Mouse (Mus musculus) neural tube, embryonic 12.5 days (tissue): ENCODE data around the gene Sdhaf1. TPM values are rescaled to one million over a fixed set of nuclear protein-coding genes. Genes with fewer than 3 reads are reported as not detected.
A peak's percentile ranks its signal among the peaks of the same experiment; 100 is the strongest.

Experiments
- ATAC-seq: fragments of 200-750 bp; cut with Nextera tagmentation; 2 replicates; pipeline ENCODE4 v1.8.0; 2017; ENCODE audit warnings: low read depth, mild to moderate bottlenecking, moderate TSS enrichment, moderate library complexity; ENCODE audit not compliant: low FRiP score
- H3K27ac ChIP-seq: fragments of 300-500 bp; sonication (generic); 2 replicates; pipeline ENCODE4 v1.5.1; 2016
- H3K27me3 ChIP-seq: fragments of 300-500 bp; sonication (generic); replicated peaks from 2 replicates; pipeline ENCODE4 v1.6.1; 2016; ENCODE audit warnings: mild to moderate bottlenecking
- H3K36me3 ChIP-seq: fragments of 300-500 bp; sonication (generic); 2 replicates; pipeline ENCODE4 v1.6.1; 2016; ENCODE audit warnings: mild to moderate bottlenecking
- H3K4me1 ChIP-seq: fragments of 300-500 bp; sonication (generic); 2 replicates; pipeline ENCODE4 v1.6.1; 2016
- H3K4me2 ChIP-seq: fragments of 300-500 bp; sonication (generic); replicated peaks from 2 replicates; pipeline ENCODE4 v1.6.1; 2016; ENCODE audit warnings: mild to moderate bottlenecking
- H3K4me3 ChIP-seq: fragments of 300-500 bp; sonication (generic); 2 replicates; pipeline ENCODE4 v1.5.1; 2016
- H3K9ac ChIP-seq: fragments of 300-500 bp; sonication (generic); 2 replicates; pipeline ENCODE4 v1.6.1; 2016; ENCODE audit warnings: mild to moderate bottlenecking
- H3K9me3 ChIP-seq: fragments of 300-500 bp; sonication (generic); 2 replicates; pipeline ENCODE4 v1.6.1; 2016; ENCODE audit warnings: mild to moderate bottlenecking
- WGBS: fragments of 180-500 bp; shearing (Covaris S2); methylation state at CpG from one replicate; pipeline ENCODE4 v1.1.7; 2016; 5-methylcytosine and 5-hydroxymethylcytosine counted together
- polyA plus RNA-seq: library from polyadenylated mRNA; unstranded; fragments of >200 nt; fragmentation: Nextera tagmentation; extraction: Ambion mirVana; gene quantifications from 2 replicates; pipeline ENCODE4 v1.2.1, GENCODE M21; 2016

Gene Sdhaf1
- polyA plus RNA-seq: 25.9 and 26.7 TPM in 2 replicates

GRCm38 (mm10) chr7:30323795-30324194, at the start of gene Sdhaf1:
Gene Sdhaf1 (minus strand): TSS chr7:30323895.
- 81% methylated on average over 3 of the region's 3 CpGs for WGBS
- Histone ChIP-seq H3K36me3 (0 out of 2 replicates have a peak, but pooled peaks cover 4% of the 10 kb centered on the region), H3K4me1 (peaks cover 22% of the 10 kb centered on the region), H3K27ac (no peak within 1 kb of the TSS), H3K4me3 (peak within 1 kb of the TSS; percentile 83), H3K9ac (0 out of 2 replicates have a peak within 1 kb of the TSS, but pooled peaks have one; percentile 86), H3K4me2 (peak within 1 kb of the TSS; percentile 83), H3K27me3 (0 out of 2 replicates have a peak, but pooled peaks cover 12% of the 10 kb centered on the region), H3K9me3 (0 out of 2 replicates have a peak, but pooled peaks cover 5% of the 10 kb centered on the region)
- no peak for ATAC-seq

- Histone ChIP-seq H3K4me2 (no peak overlapping the region), H3K4me1 (peaks cover 6% of the 10 kb centered on the region; the same call in 1 of the 2 replicates), H3K4me3 (no peak overlapping the region), H3K36me3 (no peaks in the 10 kb centered on the region), H3K9me3 (no peaks in the 10 kb centered on the region), H3K9ac (no peak overlapping the region), H3K27ac (no peak overlapping the region), H3K27me3 (0 out of 2 replicates have a peak, but pooled peaks cover 10% of the 10 kb centered on the region)
- ATAC-seq: no peak
- 73% methylated on average over 2 of the region's 2 CpGs for WGBS
Measured at GRCm38 (mm10) chr7:30367466-30367865, 43.8 kb upstream of the Sdhaf1 start.

- H3K36me3 ChIP-seq: peaks cover 17% of the 10 kb centered on the region
- H3K4me3 ChIP-seq: peak overlapping the region; percentile 87
- H3K4me1 ChIP-seq: peaks cover 46% of the 10 kb centered on the region
- H3K27ac ChIP-seq: no peak overlapping the region
- 0 out of 2 replicates have a peak, but pooled peaks cover 10% of the 10 kb centered on the region for H3K27me3 ChIP-seq
- peak overlapping the region; percentile 95 for H3K9ac ChIP-seq
- WGBS: 70% methylated on average over 6 of the region's 6 CpGs
- peak overlapping the region; percentile 85 for H3K4me2 ChIP-seq
- H3K9me3 ChIP-seq: no peaks in the 10 kb centered on the region
- ATAC-seq: no peak
Measured at GRCm38 (mm10) chr7:30363344-30363738, 39.6 kb upstream of the Sdhaf1 start.

GRCm38 (mm10) chr7:30362652-30363343, 39.1 kb upstream of the Sdhaf1 start, which contains the start of gene Lrfn3:
Gene Lrfn3 (minus strand): TSS chr7:30362772.
- H3K27me3 ChIP-seq: 0 out of 2 replicates have a peak, but pooled peaks cover 10% of the 10 kb centered on the region
- H3K27ac ChIP-seq: no peak within 1 kb of the TSS
- peaks cover 17% of the 10 kb centered on the region for H3K36me3 ChIP-seq
- peaks cover 51% of the 10 kb centered on the region for H3K4me1 ChIP-seq
- peak; percentile 51 for ATAC-seq
- under 1% methylated on average over 45 of the region's 55 CpGs for WGBS
- H3K9me3 ChIP-seq: no peaks in the 10 kb centered on the region
- peak within 1 kb of the TSS; percentile 95 for H3K9ac ChIP-seq
- H3K4me3 ChIP-seq: peak within 1 kb of the TSS; percentile 87
- peak within 1 kb of the TSS; percentile 85 for H3K4me2 ChIP-seq

GRCm38 (mm10) chr7:30360028-30360427, 36.3 kb upstream of the Sdhaf1 start:
- no peaks in the 10 kb centered on the region for H3K9me3 ChIP-seq
- H3K27ac ChIP-seq: no peak overlapping the region
- H3K9ac ChIP-seq: peak overlapping the region; percentile 35; the same call in 1 of the 2 replicates
- 92% methylated on average over 17 of the region's 17 CpGs for WGBS
- ATAC-seq: no peak
- H3K4me1 ChIP-seq: peaks cover 51% of the 10 kb centered on the region
- peak overlapping the region; percentile 85 for H3K4me2 ChIP-seq
- H3K27me3 ChIP-seq: 0 out of 2 replicates have a peak, but pooled peaks cover 7% of the 10 kb centered on the region
- H3K4me3 ChIP-seq: 0 out of 2 replicates have a peak overlapping the region, but pooled peaks have one; percentile 3
- H3K36me3 ChIP-seq: peaks cover 34% of the 10 kb centered on the region

- H3K9me3 ChIP-seq: no peaks in the 10 kb centered on the region
- 58% methylated on average over 31 of the region's 31 CpGs for WGBS
- no peak overlapping the region for H3K27ac ChIP-seq
- ATAC-seq: no peak
- H3K9ac ChIP-seq: peak overlapping the region; percentile 35; the same call in 1 of the 2 replicates
- H3K4me2 ChIP-seq: peak overlapping the region; percentile 85
- H3K4me1 ChIP-seq: peaks cover 51% of the 10 kb centered on the region
- 0 out of 2 replicates have a peak, but pooled peaks cover 3% of the 10 kb centered on the region for H3K27me3 ChIP-seq
- peaks cover 37% of the 10 kb centered on the region for H3K36me3 ChIP-seq
- H3K4me3 ChIP-seq: peak overlapping the region; percentile 3; the same call in 1 of the 2 replicates
Measured at GRCm38 (mm10) chr7:30359276-30359865, 35.7 kb upstream of the Sdhaf1 start.

- Histone ChIP-seq H3K9me3 (no peaks in the 10 kb centered on the region), H3K4me2 (peak overlapping the region; percentile 85; the same call in 1 of the 2 replicates), H3K4me3 (no peak overlapping the region), H3K36me3 (peaks cover 37% of the 10 kb centered on the region), H3K9ac (no peak overlapping the region), H3K4me1 (peaks cover 56% of the 10 kb centered on the region), H3K27ac (no peak overlapping the region), H3K27me3 (no peaks in the 10 kb centered on the region)
- 45% methylated on average over 7 of the region's 7 CpGs for WGBS
- no peak for ATAC-seq
Measured at GRCm38 (mm10) chr7:30358378-30359186, 34.9 kb upstream of the Sdhaf1 start.

- H3K9me3 ChIP-seq: no peaks in the 10 kb centered on the region
- H3K36me3 ChIP-seq: peaks cover 19% of the 10 kb centered on the region
- no peak overlapping the region for H3K27ac ChIP-seq
- peaks cover 18% of the 10 kb centered on the region for H3K4me1 ChIP-seq
- H3K27me3 ChIP-seq: no peaks in the 10 kb centered on the region; the same call in 1 of the 2 replicates
- no peak overlapping the region for H3K4me2 ChIP-seq
- 80% methylated on average over 4 of the region's 4 CpGs for WGBS
- H3K4me3 ChIP-seq: no peak overlapping the region
- 0 out of 2 replicates have a peak, but pooled peaks have one; percentile 2 for ATAC-seq
- H3K9ac ChIP-seq: no peak overlapping the region
Measured at GRCm38 (mm10) chr7:30354059-30354458, 30.4 kb upstream of the Sdhaf1 start.

- peak; percentile 56; the same call in 1 of the 2 replicates for ATAC-seq
- peaks cover 19% of the 10 kb centered on the region for H3K36me3 ChIP-seq
- peaks cover 11% of the 10 kb centered on the region for H3K4me1 ChIP-seq
- H3K27me3 ChIP-seq: peaks cover 3% of the 10 kb centered on the region
- H3K27ac ChIP-seq: no peak overlapping the region
- no peak overlapping the region for H3K9ac ChIP-seq
- no peaks in the 10 kb centered on the region for H3K9me3 ChIP-seq
- WGBS: 18% methylated on average over 6 of the region's 6 CpGs
- no peak overlapping the region for H3K4me3 ChIP-seq
- H3K4me2 ChIP-seq: no peak overlapping the region
Measured at GRCm38 (mm10) chr7:30353279-30353822, 29.7 kb upstream of the Sdhaf1 start.

GRCm38 (mm10) chr7:30347828-30348227, 24.1 kb upstream of the Sdhaf1 start:
- 2% methylated on average over 30 of the region's 30 CpGs for WGBS
- H3K36me3 ChIP-seq: no peaks in the 10 kb centered on the region
- H3K4me1 ChIP-seq: 0 out of 2 replicates have a peak, but pooled peaks cover 5% of the 10 kb centered on the region
- peak; percentile 43 for ATAC-seq
- H3K9me3 ChIP-seq: no peaks in the 10 kb centered on the region
- H3K4me3 ChIP-seq: no peak overlapping the region
- no peak overlapping the region for H3K27ac ChIP-seq
- H3K27me3 ChIP-seq: peaks cover 24% of the 10 kb centered on the region
- peak overlapping the region; percentile 43 for H3K4me2 ChIP-seq
- no peak overlapping the region for H3K9ac ChIP-seq

- Histone ChIP-seq H3K4me1 (0 out of 2 replicates have a peak, but pooled peaks cover 5% of the 10 kb centered on the region), H3K27me3 (peaks cover 28% of the 10 kb centered on the region), H3K4me3 (no peak overlapping the region), H3K4me2 (no peak overlapping the region), H3K9me3 (no peaks in the 10 kb centered on the region), H3K36me3 (no peaks in the 10 kb centered on the region), H3K9ac (no peak overlapping the region), H3K27ac (no peak overlapping the region)
- ATAC-seq: no peak
- WGBS: 28% methylated on average over 21 of the region's 21 CpGs
Measured at GRCm38 (mm10) chr7:30346635-30347379, 23.1 kb upstream of the Sdhaf1 start.
